In the genomic region with DNA sequence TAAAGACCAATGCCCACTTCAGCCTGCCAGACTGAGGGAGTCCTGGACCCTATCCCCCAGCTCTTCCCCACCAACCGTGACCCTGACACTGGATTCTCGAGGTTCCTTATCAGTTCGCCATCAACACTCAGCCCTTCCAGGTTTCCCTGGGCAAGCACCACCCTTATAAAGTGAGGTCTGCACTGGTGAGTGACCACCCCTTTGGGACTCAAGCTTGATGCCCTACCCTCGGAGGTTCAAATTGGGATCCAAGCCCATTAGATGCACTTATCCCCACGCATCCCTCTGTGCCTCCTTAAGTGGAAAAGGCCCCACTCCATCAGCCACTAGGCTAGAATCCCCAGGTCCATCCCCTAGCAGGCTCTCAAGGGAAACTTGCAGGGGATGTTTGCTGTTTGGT, we compare ENCODE assay signal across 9 mouse cellular contexts. TPM values are rescaled to one million over a fixed set of nuclear protein-coding genes. Genes with fewer than 3 reads are reported as not detected.
A peak's percentile ranks its signal among the peaks of the same experiment; 100 is the strongest.
DNase-seq lines count a peak whose midpoint lies in the region; ATAC-seq and TF ChIP-seq lines count a peak whose summit lies in the region.
"Had no signal": no experiment of that assay in that cellular context is flagged by ENCODE, and none has a peak within 500 bp of the region (broad histone marks: within the 10 kb centered on the region; RNA-seq: fewer than 3 reads in every experiment).

No protein-coding gene starts in this region.

- no peak for TF ChIP-seq CTCF in kidney, adult 2 months (conservative IDR thresholded peaks at IDR 0.05; ENCODE audit: insufficient read depth, insufficient read length, low read depth, low read length)

- no peaks in the 10 kb centered on the region for H3K36me3 ChIP-seq in kidney, adult 2 months (ENCODE audit: control insufficient read depth, insufficient read depth, low read length)
- H3K36me3 ChIP-seq in hindbrain, embryonic 11.5 days (ENCODE audit: control insufficient read depth, insufficient read depth, low read length): no peaks in the 10 kb centered on the region
- H3K36me3 ChIP-seq in midbrain, embryonic 10.5 days: no peaks in the 10 kb centered on the region
- H3K36me3 ChIP-seq: G1E had no signal

- 74% methylated on average over 5 of the region's 5 CpGs for WGBS in kidney, adult 2 months
- WGBS in hindbrain, embryonic 11.5 days: 77% methylated on average over 5 of the region's 5 CpGs
- WGBS in midbrain, embryonic 10.5 days: 78% methylated on average over 5 of the region's 5 CpGs

- no peak overlapping the region for H3K9ac ChIP-seq in hindbrain, embryonic 11.5 days (ENCODE audit: low read depth, low read length)

- TF ChIP-seq POLR2A in kidney, adult 2 months (IDR thresholded peaks at IDR 0.05; ENCODE audit: low read depth, low read length): no peak

- peaks cover 11% of the 10 kb centered on the region; the same call in 1 of the 2 replicates for H3K4me1 ChIP-seq in kidney, adult 2 months (ENCODE audit: control insufficient read depth, insufficient read depth, low read length)
- peaks cover 28% of the 10 kb centered on the region for H3K4me1 ChIP-seq in brown adipose tissue, adult 24 weeks (ENCODE audit: control insufficient read depth, insufficient read depth, insufficient read length, low read length)
- 0 out of 2 replicates have a peak, but pooled peaks cover 2% of the 10 kb centered on the region for H3K4me1 ChIP-seq in hindbrain, embryonic 11.5 days (replicated peaks; ENCODE audit: control insufficient read depth, insufficient read depth, low read length)
- H3K4me1 ChIP-seq in midbrain, embryonic 10.5 days: peaks cover 52% of the 10 kb centered on the region

- H3K4me3 ChIP-seq in kidney, adult 2 months (ENCODE audit: insufficient read depth, low read depth, low read length): peak overlapping the region; percentile 5
- peak overlapping the region; percentile 90 for H3K4me3 ChIP-seq in brown adipose tissue, adult 24 weeks (ENCODE audit: insufficient read depth, low read depth, low read length)
- H3K4me3 ChIP-seq in hindbrain, embryonic 11.5 days (ENCODE audit: low read depth, low read length): no peak overlapping the region; the same call in 1 of the 2 replicates
- peak overlapping the region; percentile 91 for H3K4me3 ChIP-seq in midbrain, embryonic 10.5 days

- H3K4me2 ChIP-seq in hindbrain, embryonic 11.5 days (replicated peaks; ENCODE audit: low read depth, low read length): peak overlapping the region; percentile 87; the same call in 1 of the 2 replicates

- no peaks in the 10 kb centered on the region for H3K27me3 ChIP-seq in kidney, adult 2 months (replicated peaks; ENCODE audit: control insufficient read depth, insufficient read depth, low read length)
- H3K27me3 ChIP-seq in hindbrain, embryonic 11.5 days (ENCODE audit: control insufficient read depth, insufficient read depth, low read length): no peaks in the 10 kb centered on the region
- H3K27me3 ChIP-seq in midbrain, embryonic 10.5 days (ENCODE audit: low read depth, poor library complexity, severe bottlenecking): peaks cover 22% of the 10 kb centered on the region

- no peak for ATAC-seq in hindbrain, embryonic 11.5 days (ENCODE audit: low FRiP score)

- DNase-seq in kidney, adult 2 months: no peak
- DNase-seq in kidney, adult 11 months: no peak
- DNase-seq in hindbrain, embryonic 11.5 days (ENCODE audit: low spot score): no peak
- no peak for DNase-seq in midbrain, embryonic 10.5 days (ENCODE audit: low spot score)
- no peak for DNase-seq in adrenal gland, adult 18-20 months (ENCODE audit: low spot score in 2 of 2)
- no peak for DNase-seq in c-Kit-positive CD71-positive TER-119-positive erythroid progenitor cells, embryonic 14.5 days (ENCODE audit: low spot score)
- DNase-seq in embryo, embryonic 10 days (ENCODE audit: low spot score): no peak

- H3K27ac ChIP-seq in kidney, adult 2 months (ENCODE audit: insufficient read depth, low read depth, low read length): no peak overlapping the region
- H3K27ac ChIP-seq in brown adipose tissue, adult 24 weeks (replicated peaks; ENCODE audit: low read depth, low read length): peak overlapping the region; percentile 91
- no peak overlapping the region for H3K27ac ChIP-seq in hindbrain, embryonic 11.5 days (ENCODE audit: low read depth, low read length)
- no peak overlapping the region for H3K27ac ChIP-seq in midbrain, embryonic 10.5 days (replicated peaks)

- H3K9me3 ChIP-seq in hindbrain, embryonic 11.5 days (ENCODE audit: control insufficient read depth, low read length): no peaks in the 10 kb centered on the region
- H3K9me3 ChIP-seq in midbrain, embryonic 10.5 days (replicated peaks): no peaks in the 10 kb centered on the region
- H3K9me3 ChIP-seq: G1E had no signal

RNA-seq across cellular contexts. Expression of a gene that starts 1.9 kb away (rescaled TPM):
- 19.7 and 20.8 TPM in 2 replicates for polyA plus RNA-seq in kidney, adult 2 months (2012; rRNA removed)
- polyA plus RNA-seq in brown adipose tissue, adult 24 weeks (2012; ENCODE audit: insufficient read depth, insufficient read length, missing spikeins): 4.5 and 5.0 TPM in 2 replicates
- 16.9 and 18.4 TPM in 2 replicates for polyA plus RNA-seq in hindbrain, embryonic 11.5 days (2014; fragmentation: Nextera tagmentation; extraction: Ambion mirVana)
- polyA plus RNA-seq in midbrain, embryonic 10.5 days (2016; fragmentation: Nextera tagmentation; extraction: Ambion mirVana): 13.3 and 16.8 TPM in 2 replicates
- total RNA-seq in adrenal gland, adult 18-20 months (2021): 10 to 100 TPM; 40.6 to 68.6 TPM

RNA-seq across cellular contexts. Expression of a gene that starts 30.2 kb away (rescaled TPM):
- 31.7 and 34.5 TPM in 2 replicates for polyA plus RNA-seq in kidney, adult 2 months (2012; rRNA removed)
- polyA plus RNA-seq in brown adipose tissue, adult 24 weeks (2012; ENCODE audit: insufficient read depth, insufficient read length, missing spikeins): 12.5 and 15.2 TPM in 2 replicates
- polyA plus RNA-seq in hindbrain, embryonic 11.5 days (2014; fragmentation: Nextera tagmentation; extraction: Ambion mirVana): 7.3 and 8.3 TPM in 2 replicates
- 10.8 and 12.5 TPM in 2 replicates for polyA plus RNA-seq in midbrain, embryonic 10.5 days (2016; fragmentation: Nextera tagmentation; extraction: Ambion mirVana)
- total RNA-seq in adrenal gland, adult 18-20 months (2021): 10 to 100 TPM; 28.2 to 29.1 TPM
